Mouse (Mus musculus) CH12.LX (cell line): ENCODE results near the gene Trex2. TPM values are rescaled to one million over a fixed set of nuclear protein-coding genes. Genes with fewer than 3 reads are reported as not detected.

Experiments used
- DNase-seq: peaks from one replicate; pipeline ENCODE4 v3.0.0-alpha.2; 2013; ENCODE audit errors: extremely low read depth
- H3K27ac ChIP-seq: 2 replicates; pipeline ENCODE4 v1.5.1; 2012; ENCODE audit warnings: low read depth, mild to moderate bottlenecking, control low read depth, moderate library complexity; ENCODE audit not compliant: insufficient read depth
- H3K27me3 ChIP-seq: replicated peaks from 2 replicates; pipeline ENCODE3; 2012; ENCODE audit warnings: inconsistent platforms
- H3K36me3 ChIP-seq, 2 experiments: replicated peaks in 1 of 2; 2 replicates each; pipeline versions ENCODE3 to v1.6.1; 2012; ENCODE audit warnings: inconsistent platforms in 1 of 2, low read length in 1 of 2, mild to moderate bottlenecking in 1 of 2, mixed read lengths in 1 of 2, moderate library complexity in 1 of 2; ENCODE audit not compliant: control insufficient read depth in 1 of 2, insufficient read depth in 1 of 2
- H3K4me1 ChIP-seq, 2 experiments: 2 replicates each; pipeline ENCODE4 v1.6.1; 2012; ENCODE audit warnings: inconsistent platforms in 1 of 2, moderate library complexity in 1 of 2; ENCODE audit not compliant: insufficient read depth in 2 of 2, control insufficient read depth in 1 of 2
- H3K4me2 ChIP-seq: 2 replicates; pipeline ENCODE4 v1.6.1; 2012; ENCODE audit warnings: low read depth, mild to moderate bottlenecking, control low read depth; ENCODE audit not compliant: poor library complexity, insufficient read depth, severe bottlenecking
- H3K4me3 ChIP-seq, 3 experiments: fragments of 150-350 bp in 1 of 3; sonication (generic) in 1 of 3; replicated peaks in 1 of 3; 2 replicates each; pipeline versions ENCODE3 to v1.5.1; 2011 to 2012; ENCODE audit warnings: low read depth in 2 of 3, low read length in 2 of 3, mild to moderate bottlenecking in 2 of 3, moderate library complexity in 2 of 3, control low read depth in 1 of 3, improper control_type of control experiment in 1 of 3, inconsistent platforms in 1 of 3, mixed read lengths in 1 of 3; ENCODE audit not compliant: poor library complexity in 1 of 3
- H3K79me2 ChIP-seq: replicated peaks from 2 replicates; pipeline ENCODE4 v1.6.1; 2012; ENCODE audit warnings: mild to moderate bottlenecking, moderate library complexity; ENCODE audit not compliant: control insufficient read depth, poor library complexity, insufficient read depth, severe bottlenecking; ENCODE audit errors: extremely low read depth
- H3K9ac ChIP-seq: 2 replicates; pipeline ENCODE4 v1.6.1; 2012; ENCODE audit warnings: low read depth, mild to moderate bottlenecking, control low read depth, moderate library complexity; ENCODE audit not compliant: insufficient read depth
- H3K9me3 ChIP-seq: replicated peaks from 2 replicates; pipeline ENCODE3; 2012; ENCODE audit warnings: low read length, inconsistent platforms, mixed read lengths
- CHD2 ChIP-seq: IDR thresholded peaks from 2 replicates; pipeline ENCODE4 v1.6.1; 2011; ENCODE audit warnings: low read length, improper control_type of control experiment
- CTCF ChIP-seq, 2 experiments: IDR thresholded peaks in 1 of 2; conservative IDR thresholded peaks in 1 of 2; 2 replicates each; pipeline ENCODE4 v1.5.1; 2011 to 2012; ENCODE audit warnings: low read depth in 2 of 2, low read length in 2 of 2, improper control_type of control experiment in 1 of 2, inconsistent platforms in 1 of 2, mild to moderate bottlenecking in 1 of 2, moderate library complexity in 1 of 2
- E2F4 ChIP-seq: IDR thresholded peaks from 2 replicates; pipeline ENCODE4 v1.6.1; 2011; ENCODE audit warnings: low read depth, low read length, improper control_type of control experiment; ENCODE audit not compliant: insufficient replicate concordance
- ELF1 ChIP-seq: IDR thresholded peaks from 2 replicates; pipeline ENCODE4 v1.6.1; 2014; ENCODE audit warnings: low read depth, mild to moderate bottlenecking, inconsistent platforms, low read length, improper control_type of control experiment
- EP300 ChIP-seq: IDR thresholded peaks from 2 replicates; pipeline ENCODE4 v1.6.1; 2011; ENCODE audit warnings: low read length, improper control_type of control experiment
- GABPA ChIP-seq: IDR thresholded peaks from 2 replicates; pipeline ENCODE4 v1.6.1; 2012; ENCODE audit warnings: low read depth, low read length, improper control_type of control experiment, inconsistent platforms; ENCODE audit not compliant: insufficient replicate concordance
- KAT2A ChIP-seq: IDR thresholded peaks from 2 replicates; pipeline ENCODE4 v1.6.1; 2012; ENCODE audit warnings: low read length, improper control_type of control experiment, inconsistent platforms; ENCODE audit not compliant: insufficient replicate concordance
- MAFK ChIP-seq: IDR thresholded peaks from 2 replicates; pipeline ENCODE4 v1.6.1; 2011; ENCODE audit warnings: low read length, improper control_type of control experiment; ENCODE audit not compliant: insufficient replicate concordance
- MAX ChIP-seq: IDR thresholded peaks from 2 replicates; pipeline ENCODE4 v1.6.1; 2011; ENCODE audit warnings: low read length, improper control_type of control experiment
- MEF2A ChIP-seq: IDR thresholded peaks from 2 replicates; pipeline ENCODE4 v1.6.1; 2014; ENCODE audit warnings: low read depth, mild to moderate bottlenecking, inconsistent platforms, low read length, improper control_type of control experiment, borderline replicate concordance
- MXI1 ChIP-seq: IDR thresholded peaks from 2 replicates; pipeline ENCODE4 v1.6.1; 2011; ENCODE audit warnings: mild to moderate bottlenecking, low read depth, low read length, improper control_type of control experiment
- MYC ChIP-seq: IDR thresholded peaks from 2 replicates; pipeline ENCODE4 v1.6.1; 2011; ENCODE audit warnings: low read depth, mild to moderate bottlenecking, improper control_type of control experiment, low read length
- NRF1 ChIP-seq: IDR thresholded peaks from 2 replicates; pipeline ENCODE4 v1.6.1; 2014; ENCODE audit warnings: low read depth, mild to moderate bottlenecking, inconsistent platforms, low read length, improper control_type of control experiment, moderate library complexity
- RCOR1 ChIP-seq: conservative IDR thresholded peaks from 2 replicates; pipeline ENCODE4 v1.6.1; 2012; ENCODE audit warnings: low read depth, mild to moderate bottlenecking, inconsistent platforms, low read length, improper control_type of control experiment
- SIN3A ChIP-seq: IDR thresholded peaks from 2 replicates; pipeline ENCODE4 v1.6.1; 2012; ENCODE audit warnings: low read length, improper control_type of control experiment, inconsistent platforms
- TCF12 ChIP-seq: IDR thresholded peaks from 2 replicates; pipeline ENCODE4 v1.6.1; 2014; ENCODE audit warnings: low read depth, mild to moderate bottlenecking, inconsistent platforms, low read length, improper control_type of control experiment
- USF2 ChIP-seq: conservative IDR thresholded peaks from 2 replicates; pipeline ENCODE4 v1.6.1; 2011; ENCODE audit warnings: low read depth, low read length, improper control_type of control experiment
- ZNF384 ChIP-seq: IDR thresholded peaks from 2 replicates; pipeline ENCODE4 v1.6.1; 2012; ENCODE audit warnings: low read depth, low read length, improper control_type of control experiment, inconsistent platforms
- dilution Hi-C: fragments of 300-500 bp; cut with MboI; formaldehyde crosslinking; loops from 2 replicates; pipeline ENCODE4 v1.14.3; 2020; ENCODE audit warnings: low sequenced_read_pairs; ENCODE audit not compliant: extremely low pct_unique_long_range_greater_than_20kb, extremely low pct_ligation_motif_present
- in situ Hi-C: fragments of 300-500 bp; cut with MboI; formaldehyde crosslinking; loops from 3 replicates; pipeline ENCODE4 v1.14.3; 2019; ENCODE audit warnings: low sequenced_read_pairs, low pct_ligation_motif_present, low pct_unique_long_range_greater_than_20kb, mixed read lengths
- polyA plus RNA-seq: library from polyadenylated mRNA; unstranded; fragments of >175 nt; gene quantifications from 2 replicates; pipeline ENCODE4 v1.2.1, GENCODE M21; 2012; ENCODE audit warnings: low read depth; ENCODE audit not compliant: insufficient read length
- total RNA-seq, 2 experiments: library from RNA; depleted of rRNA; stranded (reverse); fragments of 300-350 nt in 1 of 2; fragments of >200 nt in 1 of 2; gene quantifications; 2 replicates each; pipeline ENCODE4 v1.2.3; 2012 to 2014

Trex2 gene
- total and polyA plus RNA-seq, 3 experiments, result not detected

GRCm38 (mm10) chrX:73480334-73480733, 45.2 kb upstream of the Trex2 start:
- dilution Hi-C loops (no loop called here), in situ Hi-C loops (no loop called here)
- Histone ChIP-seq H3K27ac (no peak overlapping the region), H3K27me3 (no peaks in the 10 kb centered on the region), H3K4me2 (no peak overlapping the region), H3K9ac (no peak overlapping the region), H3K79me2 (no peaks in the 10 kb centered on the region), H3K9me3 (no peaks in the 10 kb centered on the region), H3K4me3 (no peak overlapping the region), H3K36me3 (no peaks in the 10 kb centered on the region), H3K4me1 (peaks cover 4 to 38% of the 10 kb centered on the region in 2 experiments)
- DNase-seq, result no peak
- TF ChIP-seq E2F4, result no peak
- TF ChIP-seq MEF2A, result no peak
- no peak for TF ChIP-seq NRF1
- no peak for TF ChIP-seq KAT2A
- TF ChIP-seq MAX, result no peak
- no peak for TF ChIP-seq CTCF (conservative IDR thresholded peaks at IDR 0.05 in 1 of 2, IDR thresholded peaks at IDR 0.05 in 1 of 2; ENCODE audit: low read depth in 2 of 2, low read length in 2 of 2)
- TF ChIP-seq SIN3A, result no peak
- no peak for TF ChIP-seq MXI1
- no peak for TF ChIP-seq CHD2
- no peak for TF ChIP-seq ELF1
- TF ChIP-seq RCOR1, result no peak
- TF ChIP-seq EP300, result no peak
- TF ChIP-seq MAFK, result no peak
- no peak for TF ChIP-seq MYC
- no peak for TF ChIP-seq ZNF384
- no peak for TF ChIP-seq USF2

GRCm38 (mm10) chrX:73479656-73480055, 44.5 kb upstream of the Trex2 start:
- TF ChIP-seq TCF12, result no peak
- TF ChIP-seq GABPA, result no peak
- Histone ChIP-seq H3K9me3 (no peaks in the 10 kb centered on the region), H3K27me3 (no peaks in the 10 kb centered on the region)

More at GRCm38 (mm10) chrX:73479656-73480055, 44.5 kb upstream of the Trex2 start:
- dilution Hi-C loops (no loop called here), in situ Hi-C loops (no loop called here)
- H3K36me3 ChIP-seq, result no peaks in the 10 kb centered on the region
- H3K27ac ChIP-seq, result no peak overlapping the region
- H3K9ac ChIP-seq, result no peak overlapping the region
- no peak overlapping the region for H3K4me2 ChIP-seq
- no peak overlapping the region for H3K4me3 ChIP-seq
- H3K79me2 ChIP-seq, result no peaks in the 10 kb centered on the region
- DNase-seq, result no peak
- H3K4me1 ChIP-seq, result peaks cover 4 to 38% of the 10 kb centered on the region in 2 experiments
